Mouse (Mus musculus) cortical plate, adult 2 months (tissue): Measurements from ENCODE around the gene Spry2.

Experiments
- CTCF ChIP-seq: fragments of 200-500 bp; IDR thresholded peaks from 2 replicates; pipeline ENCODE4 v1.5.1; 2011; ENCODE audit warnings: mild to moderate bottlenecking, control low read depth, low read length; ENCODE audit not compliant: insufficient read depth; ENCODE audit errors: extremely low read depth
- POLR2A ChIP-seq: fragments of 200-500 bp; IDR thresholded peaks from 2 replicates; pipeline ENCODE4 v1.6.1; 2011; ENCODE audit warnings: mild to moderate bottlenecking, low read length, control low read depth; ENCODE audit not compliant: insufficient read depth; ENCODE audit errors: extremely low read depth

DNA sequence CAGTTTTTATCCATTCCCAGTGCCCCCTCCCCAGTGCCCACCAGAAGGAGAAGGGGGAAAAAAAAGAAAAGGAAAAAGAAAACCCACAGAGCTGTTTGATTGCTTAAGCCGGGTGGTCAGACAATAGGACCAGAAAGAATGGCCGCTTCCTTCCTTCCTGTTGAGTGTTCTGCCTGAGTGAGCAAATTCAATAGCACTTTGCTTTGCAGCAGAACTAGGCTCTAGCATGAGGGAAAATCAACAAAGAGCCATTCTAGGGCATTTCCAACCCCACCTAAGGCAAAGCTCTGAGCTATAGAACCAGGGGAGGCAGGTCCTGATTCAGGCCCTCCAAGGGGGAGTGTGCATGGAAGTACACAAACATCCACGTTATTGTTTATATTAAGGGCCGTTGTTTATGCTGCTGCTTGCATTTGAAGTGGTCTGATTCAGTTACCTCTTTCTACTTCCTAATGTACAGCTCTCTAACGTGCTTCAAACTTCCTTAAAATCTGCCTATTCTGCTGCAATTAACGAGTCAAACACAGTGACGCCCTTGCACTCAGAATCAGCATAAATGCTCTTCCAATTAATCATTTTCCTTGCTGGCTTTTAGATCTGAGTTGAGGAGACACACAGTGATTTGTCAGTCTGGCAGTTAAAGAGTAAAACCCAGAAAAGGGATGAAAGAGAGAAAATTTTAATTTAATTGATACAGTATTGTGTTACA lies 45.1 kb downstream of the Spry2 start:
- TF ChIP-seq CTCF = no peak
- no peak for TF ChIP-seq POLR2A
